Mouse (Mus musculus): ENCODE results near the gene Rps3. TPM values are rescaled to one million over a fixed set of nuclear protein-coding genes. Genes with fewer than 3 reads are reported as not detected.

Rps3 gene
- polyA plus RNA-seq (2014; fragmentation: Illumina TruSeq; extraction: RNeasy Lipid Tissue Mini Kit (QIAGEN cat#74804); ENCODE audit: low read depth, low replicate concordance) = 340 TPM

DNA sequence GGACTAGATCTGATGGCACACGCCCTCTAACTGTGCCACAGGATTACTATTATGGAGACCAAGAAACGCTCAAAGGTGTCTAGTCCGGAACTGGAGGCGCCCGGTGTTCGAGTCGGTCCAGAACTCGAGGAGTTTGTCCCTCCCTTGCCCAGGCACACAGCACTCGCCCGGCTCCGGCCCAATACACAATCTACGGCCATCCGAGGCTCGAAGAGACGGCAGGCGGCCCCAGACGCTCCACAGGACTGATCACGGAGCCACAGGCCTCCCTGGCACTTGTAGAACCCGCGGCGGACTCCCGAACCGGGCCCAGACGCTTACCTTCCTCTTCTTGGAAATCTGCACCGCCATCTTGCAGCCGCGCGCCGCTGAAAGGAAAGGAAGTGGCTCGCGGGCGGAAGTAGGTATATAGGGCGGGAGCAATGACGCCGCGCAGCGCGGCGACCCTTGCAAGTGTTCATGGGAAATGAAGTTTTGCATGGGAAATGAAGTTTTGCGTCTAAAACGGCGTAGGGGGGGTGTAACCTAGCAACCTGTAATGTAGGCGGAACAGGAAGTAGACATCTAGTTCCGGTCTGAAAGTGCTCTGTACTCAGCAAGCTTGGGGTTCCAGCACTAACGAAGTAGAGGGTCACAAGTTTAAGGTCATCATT is at the start of gene Rps3:
Rps3 (minus strand) TSS at position 468 of the 653 bp plus-strand sequence.

GRCm38 (mm10) chr7:99465811-99466210 is 17.7 kb downstream of the Rps3 start, which contains the start of gene Klhl35:
TSS of gene Klhl35 (plus strand) at chr7:99466004.

Other genes starting within 250 kb of the Rps3 start
- not detected for gene Mogat2, start 245.1 kb downstream of the Rps3 start, polyA plus RNA-seq (2014; fragmentation: Illumina TruSeq; extraction: RNeasy Lipid Tissue Mini Kit (QIAGEN cat#74804); ENCODE audit: low read depth, low replicate concordance)
- gene Map6, start 216.3 kb downstream of the Rps3 start, polyA plus RNA-seq (2014; fragmentation: Illumina TruSeq; extraction: RNeasy Lipid Tissue Mini Kit (QIAGEN cat#74804); ENCODE audit: low read depth, low replicate concordance) = not detected
- gene Serpinh1, start 130.5 kb downstream of the Rps3 start, polyA plus RNA-seq (2014; fragmentation: Illumina TruSeq; extraction: RNeasy Lipid Tissue Mini Kit (QIAGEN cat#74804); ENCODE audit: low read depth, low replicate concordance) = 3.9 TPM
- not detected for gene Gdpd5, start 102.3 kb downstream of the Rps3 start, polyA plus RNA-seq (2014; fragmentation: Illumina TruSeq; extraction: RNeasy Lipid Tissue Mini Kit (QIAGEN cat#74804); ENCODE audit: low read depth, low replicate concordance)
- gene Klhl35, start 17.7 kb downstream of the Rps3 start, polyA plus RNA-seq (2014; fragmentation: Illumina TruSeq; extraction: RNeasy Lipid Tissue Mini Kit (QIAGEN cat#74804); ENCODE audit: low read depth, low replicate concordance) = not detected
- 1.8 TPM for gene Arrb1, start 51.7 kb upstream of the Rps3 start, polyA plus RNA-seq (2014; fragmentation: Illumina TruSeq; extraction: RNeasy Lipid Tissue Mini Kit (QIAGEN cat#74804); ENCODE audit: low read depth, low replicate concordance)
- 4.2 TPM for gene Tpbgl, start 143.4 kb upstream of the Rps3 start, polyA plus RNA-seq (2014; fragmentation: Illumina TruSeq; extraction: RNeasy Lipid Tissue Mini Kit (QIAGEN cat#74804); ENCODE audit: low read depth, low replicate concordance)
- 54.1 TPM for gene Slco2b1, start 227.6 kb upstream of the Rps3 start, polyA plus RNA-seq (2014; fragmentation: Illumina TruSeq; extraction: RNeasy Lipid Tissue Mini Kit (QIAGEN cat#74804); ENCODE audit: low read depth, low replicate concordance)
- gene Olfr520, start 246.5 kb upstream of the Rps3 start, polyA plus RNA-seq (2014; fragmentation: Illumina TruSeq; extraction: RNeasy Lipid Tissue Mini Kit (QIAGEN cat#74804); ENCODE audit: low read depth, low replicate concordance) = not detected

All from liver, adult 10 weeks (tissue).